Mouse (Mus musculus) liver, postnatal 0 days (tissue): Measurements from ENCODE around the gene Slc12a8.

Experiments
- CTCF ChIP-seq: sonication (generic); IDR thresholded peaks from 2 replicates; pipeline ENCODE4 v1.5.1; 2016; ENCODE audit warnings: antibody characterized with exemption, low read depth
- EP300 ChIP-seq: IDR thresholded peaks from 2 replicates; pipeline ENCODE4 v1.6.1; 2016; ENCODE audit warnings: antibody characterized with exemption, low read depth, mild to moderate bottlenecking

GRCm38 (mm10) chr16:33684162-33684702, 167.1 kb downstream of the Slc12a8 start, which contains the start of gene Heg1:
- TF ChIP-seq CTCF (no peak), EP300 (no peak)
